Mouse (Mus musculus): ENCODE results near the gene Acp5. TPM values are rescaled to one million over a fixed set of nuclear protein-coding genes. Genes with fewer than 3 reads are reported as not detected.

The Acp5 gene
- polyA plus RNA-seq, 1 experiment from 2014 or later, result 135 TPM

DNA sequence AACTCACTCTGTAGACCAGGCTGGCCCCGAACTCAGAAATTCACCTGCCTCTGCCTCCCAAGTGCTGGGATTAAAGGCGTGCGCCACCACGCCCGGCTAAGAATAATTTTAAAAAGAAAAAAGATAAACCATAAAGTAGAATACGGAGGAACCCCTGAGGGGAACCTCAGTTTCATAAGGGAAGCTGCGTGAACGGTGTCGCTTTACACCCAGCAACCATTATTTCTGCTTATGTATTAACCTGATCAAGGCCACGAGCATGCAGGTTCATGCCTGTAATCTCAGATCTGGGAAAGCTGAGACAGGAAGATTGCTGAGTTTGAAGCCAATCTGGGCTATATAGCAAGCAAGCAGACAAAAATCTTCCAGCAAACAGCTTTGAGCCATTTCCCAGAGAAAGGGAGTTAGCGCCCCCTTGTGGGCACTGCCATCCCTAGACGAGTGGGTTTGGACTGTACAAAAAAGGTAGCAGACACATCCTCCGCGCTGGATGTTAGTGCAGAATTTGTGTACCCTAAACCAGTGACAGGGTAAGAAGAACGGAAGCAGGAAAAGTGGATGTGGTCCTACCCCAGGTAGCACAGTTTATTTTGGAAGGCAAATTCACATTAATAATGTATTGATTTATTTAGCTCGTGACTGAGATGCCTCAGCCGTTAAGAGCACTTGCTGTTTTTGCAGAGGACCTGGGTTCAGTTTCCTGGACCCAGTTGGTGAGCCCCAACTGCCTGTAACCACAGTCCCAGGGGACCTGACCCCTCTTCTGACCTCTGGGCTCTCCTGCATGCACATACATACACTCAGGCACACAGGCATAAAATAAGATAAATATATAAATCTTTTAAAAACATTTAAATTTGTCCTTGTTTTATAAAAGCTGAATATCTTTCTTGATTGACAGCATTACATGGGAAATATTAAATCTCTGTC is 7.9 kb upstream of the Acp5 start:
- DNase-seq (ENCODE audit: low spot score), result peak; percentile 91

DNA sequence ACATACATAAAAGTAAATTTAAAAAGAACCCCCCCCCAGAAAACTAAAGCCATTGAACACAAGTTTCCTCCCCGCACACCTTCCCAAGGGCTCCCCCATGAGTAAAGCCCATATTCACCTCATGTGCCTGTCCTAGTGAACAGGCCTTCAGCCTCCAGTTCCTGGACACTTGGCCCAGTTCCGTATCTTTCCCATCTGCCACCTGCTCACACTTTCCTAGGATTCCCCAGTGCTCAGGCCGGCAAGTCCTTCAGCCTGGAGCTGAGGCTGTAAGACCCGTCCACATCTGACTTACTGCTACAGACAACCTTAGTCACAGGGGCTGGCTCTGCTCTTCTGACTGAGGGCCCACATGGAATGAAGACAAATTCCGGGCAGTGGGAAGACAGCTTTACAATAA is 4.2 kb upstream of the Acp5 start:
- DNase-seq (ENCODE audit: low spot score), result no peak

DNA sequence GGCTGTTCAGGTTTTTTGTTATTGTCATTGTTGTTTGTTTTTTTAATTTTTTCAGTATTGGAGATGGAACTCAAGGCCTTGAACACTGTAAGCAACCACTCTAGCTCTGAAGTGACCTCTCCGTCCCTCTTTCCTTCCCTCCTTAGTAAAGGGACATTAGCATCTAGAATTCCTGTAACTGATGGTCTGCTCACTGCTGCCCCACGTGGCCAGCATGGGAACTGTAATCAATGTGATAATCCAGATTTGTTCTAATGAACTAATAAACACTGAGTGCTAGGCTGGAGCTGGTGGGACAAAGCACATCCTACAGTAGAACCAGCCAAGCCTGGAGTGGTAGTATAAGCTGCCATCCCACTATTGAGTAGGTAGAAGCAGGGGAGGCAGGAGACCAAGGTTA is 3.0 kb upstream of the Acp5 start:
- no peak for DNase-seq (ENCODE audit: low spot score)

DNA sequence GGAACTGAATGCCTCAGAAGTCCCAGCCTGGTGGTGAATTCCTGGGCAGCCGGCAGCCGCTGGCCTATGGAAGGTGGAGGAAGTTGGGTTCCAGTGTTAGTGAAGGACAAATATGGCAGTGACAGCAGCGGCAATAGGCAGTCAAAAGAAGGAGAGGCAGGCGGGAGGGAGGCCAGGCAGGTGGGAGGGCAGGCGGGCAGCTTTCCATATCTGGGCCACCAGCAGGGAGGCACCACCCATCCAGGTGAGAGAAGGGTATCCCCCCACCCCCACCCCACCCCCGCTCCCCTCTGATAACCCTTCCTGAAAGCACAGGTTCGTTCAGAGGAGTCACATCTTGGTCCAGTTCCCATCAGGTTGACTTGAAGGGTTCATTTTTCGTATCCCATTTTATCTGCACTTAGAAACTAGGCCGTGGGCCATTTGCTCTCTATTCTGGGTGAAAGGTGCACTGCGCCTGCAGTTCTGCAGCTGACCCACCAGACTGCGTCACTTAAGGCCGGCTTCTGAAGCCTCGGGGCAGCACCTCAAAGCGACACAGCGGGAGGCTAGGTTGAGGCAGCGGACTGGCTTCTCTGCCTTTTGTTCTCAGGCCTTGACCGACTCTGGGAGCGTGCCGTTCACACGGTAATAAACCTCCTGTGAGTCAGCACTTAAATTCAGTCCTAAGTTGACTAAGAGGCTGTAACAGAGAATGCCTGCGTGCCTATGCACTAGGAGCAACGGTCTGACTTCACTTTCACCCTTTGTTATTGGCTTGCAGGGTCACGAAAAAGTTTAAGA is 1.4 kb upstream of the Acp5 start:
- DNase-seq (ENCODE audit: low spot score), result no peak

DNA sequence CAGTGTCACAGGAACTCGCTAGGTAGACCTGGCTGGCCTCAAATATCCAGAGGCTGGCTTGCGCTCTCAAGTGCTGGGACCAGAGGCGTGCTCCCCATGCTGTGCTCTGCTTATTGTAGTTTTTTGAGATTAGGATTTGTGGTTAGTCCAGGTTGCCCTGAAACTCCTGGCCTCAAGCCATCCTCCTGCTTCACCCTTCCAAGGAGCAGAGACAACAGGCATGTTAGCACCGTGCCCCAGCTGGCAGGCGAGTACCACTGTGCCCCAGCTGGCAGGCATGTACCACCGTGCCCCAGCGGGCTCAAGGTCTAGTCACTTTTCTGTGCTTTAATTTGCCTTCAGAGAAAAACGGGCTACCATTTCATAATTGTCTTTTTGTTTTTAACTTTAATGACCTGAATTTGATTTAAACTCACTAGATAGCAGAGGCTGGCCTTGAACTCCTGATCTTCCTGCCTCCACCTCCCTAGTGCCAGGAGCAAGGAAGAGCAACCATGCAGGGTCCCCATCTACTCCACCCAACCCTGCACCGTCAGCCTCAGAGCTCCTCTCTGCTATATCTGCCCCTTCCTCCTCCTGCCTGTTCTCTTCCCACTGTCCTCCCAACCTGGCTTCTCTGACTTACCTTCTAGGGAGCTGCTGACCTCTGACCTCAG is 395 bp downstream of the Acp5 start:
- DNase-seq (ENCODE audit: low spot score), result peak; percentile 27

DNA sequence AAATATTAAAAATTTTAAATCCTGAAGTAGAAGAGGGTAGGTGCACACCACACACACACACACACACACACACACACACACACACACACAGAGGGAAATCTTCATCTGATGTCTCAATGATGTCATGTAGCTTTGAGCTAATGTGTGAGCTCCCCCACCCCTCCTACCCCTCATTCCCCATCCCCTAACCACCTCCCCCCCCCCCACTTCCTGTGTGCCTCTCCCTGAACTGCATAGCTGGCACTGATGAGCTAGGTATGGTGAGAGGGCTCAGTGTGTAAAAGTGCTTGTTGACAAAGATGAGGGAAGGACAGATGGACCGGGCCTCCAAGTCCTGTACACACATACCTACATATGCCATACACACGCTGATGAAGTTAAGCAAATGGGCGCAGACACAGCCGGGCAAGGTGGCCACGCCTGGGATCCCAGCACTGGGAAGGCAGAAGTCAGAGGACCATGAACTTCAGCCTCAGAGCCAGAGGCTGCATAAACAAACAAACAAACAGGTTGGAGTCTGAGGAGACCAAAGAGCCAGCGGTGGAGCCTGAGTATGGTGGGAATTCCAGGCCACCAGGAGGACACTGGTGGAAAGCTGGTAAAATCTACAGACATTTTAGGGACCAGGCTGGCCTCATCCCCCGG is 1.1 kb downstream of the Acp5 start:
- peak; percentile 72 for DNase-seq (ENCODE audit: low spot score)

DNA sequence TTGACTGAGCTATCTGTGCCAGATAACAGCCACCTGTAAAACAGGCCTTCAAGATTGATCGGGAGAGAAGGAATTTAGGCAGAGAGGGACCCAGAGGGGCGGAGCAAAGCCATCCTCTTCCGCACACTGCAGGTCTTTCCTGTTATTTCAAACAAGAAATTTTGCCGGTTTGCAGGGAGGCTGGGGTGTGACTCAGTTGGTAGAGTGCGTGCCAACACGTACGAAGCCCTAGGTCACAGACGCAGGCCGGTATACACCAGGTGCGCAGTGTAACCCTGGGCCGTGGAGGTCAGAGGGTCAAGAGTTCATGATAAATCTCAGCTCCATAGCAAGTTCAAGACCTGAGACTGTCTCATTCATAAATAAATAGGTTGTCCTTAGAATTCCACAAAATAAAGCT is 3.3 kb downstream of the Acp5 start:
- no peak for DNase-seq (ENCODE audit: low spot score)

DNA sequence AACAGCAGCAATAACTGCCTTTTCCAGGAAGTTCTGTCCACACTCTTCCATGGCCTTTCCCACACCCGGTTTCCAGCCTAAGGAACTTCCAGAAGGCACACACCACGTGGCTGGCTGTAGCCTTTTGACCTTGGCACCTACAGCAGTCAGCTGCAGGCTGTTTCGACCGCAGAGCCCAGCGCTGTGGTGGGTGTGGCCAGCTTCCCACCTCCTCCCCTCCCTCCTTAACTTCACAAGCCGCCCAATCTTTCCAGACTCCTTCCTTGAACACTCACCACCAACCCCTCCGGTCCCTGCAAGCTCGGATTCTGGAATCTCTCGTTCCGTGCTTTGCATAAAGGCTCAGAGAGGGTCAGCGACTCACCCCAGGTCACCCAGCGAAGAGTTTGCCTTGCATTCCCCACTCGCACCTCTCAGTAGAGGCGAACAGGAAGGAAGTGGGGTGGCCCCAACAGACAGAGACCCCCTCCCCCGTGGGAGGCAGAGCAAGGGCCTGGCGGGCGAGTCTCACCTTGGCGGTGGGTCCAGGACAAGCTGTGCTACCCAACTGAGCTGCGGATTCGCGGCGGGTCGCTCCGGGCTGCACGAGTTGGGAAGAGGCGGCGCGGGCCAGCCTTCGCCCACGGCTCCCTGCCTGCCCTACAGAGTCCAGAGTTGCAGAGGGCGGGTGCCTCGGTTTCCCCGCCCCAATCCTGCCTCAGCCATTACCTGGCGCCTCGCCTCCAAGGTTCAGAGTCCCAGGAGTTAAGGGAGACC is 4.1 kb downstream of the Acp5 start:
- DNase-seq (ENCODE audit: low spot score), result peak; percentile 75

DNA sequence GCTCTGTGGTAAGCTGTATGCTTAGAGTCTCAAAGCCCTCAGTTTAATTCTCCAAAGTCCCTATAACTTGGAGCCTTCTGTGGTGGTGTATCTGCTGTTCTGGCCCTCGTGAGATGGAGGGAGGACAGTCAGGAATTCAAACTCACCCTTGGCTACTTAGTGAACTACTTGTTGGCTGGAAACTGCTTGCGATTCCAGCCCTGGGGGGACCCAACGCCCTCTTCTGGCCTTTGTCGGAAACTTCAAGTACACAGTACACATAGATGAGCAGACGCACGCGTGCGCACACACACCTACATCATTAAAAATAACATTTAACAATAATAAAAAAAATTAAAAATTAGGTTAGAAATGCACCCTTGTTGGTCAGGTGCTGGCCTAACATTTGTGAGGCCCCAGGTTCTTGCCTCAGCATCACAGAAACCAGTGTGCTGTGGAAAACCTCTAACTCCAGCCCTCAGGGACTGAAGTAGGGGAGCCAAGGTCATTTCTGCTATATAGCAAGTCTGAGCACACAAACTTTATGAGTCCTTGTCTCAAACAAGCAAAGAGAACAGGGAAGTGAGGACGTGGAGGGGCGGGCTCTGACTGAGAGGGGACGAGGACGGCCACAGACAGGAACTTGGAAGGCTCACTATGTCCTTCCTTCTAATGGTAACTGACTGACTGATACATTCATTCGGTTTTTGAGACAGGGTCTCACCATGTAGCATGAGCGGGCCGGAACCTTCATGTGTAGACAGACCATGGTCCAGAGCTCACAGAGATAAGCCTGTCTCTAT is 10.1 kb downstream of the Acp5 start:
- DNase-seq (ENCODE audit: low spot score), result no peak

DNA sequence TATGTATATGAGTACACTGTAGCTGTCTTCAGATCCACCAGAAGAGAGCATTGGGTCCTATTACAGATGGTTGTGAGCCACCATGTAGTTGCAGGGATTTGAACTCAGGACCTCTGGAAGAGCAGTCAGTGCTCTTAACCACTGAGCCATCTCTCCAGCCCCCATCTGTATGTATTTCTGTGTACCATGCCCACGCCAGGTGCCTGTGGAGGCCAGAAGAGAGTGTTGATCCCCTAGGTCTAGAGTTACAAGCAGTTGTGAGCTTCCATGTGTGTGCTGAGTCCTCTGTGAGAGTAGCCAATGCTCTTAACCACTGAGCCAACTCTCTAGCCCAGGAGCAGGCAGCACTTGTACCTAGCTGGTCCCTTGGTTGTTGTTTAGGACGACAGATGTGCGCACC is 11.3 kb downstream of the Acp5 start:
- no peak for DNase-seq (ENCODE audit: low spot score)

DNA sequence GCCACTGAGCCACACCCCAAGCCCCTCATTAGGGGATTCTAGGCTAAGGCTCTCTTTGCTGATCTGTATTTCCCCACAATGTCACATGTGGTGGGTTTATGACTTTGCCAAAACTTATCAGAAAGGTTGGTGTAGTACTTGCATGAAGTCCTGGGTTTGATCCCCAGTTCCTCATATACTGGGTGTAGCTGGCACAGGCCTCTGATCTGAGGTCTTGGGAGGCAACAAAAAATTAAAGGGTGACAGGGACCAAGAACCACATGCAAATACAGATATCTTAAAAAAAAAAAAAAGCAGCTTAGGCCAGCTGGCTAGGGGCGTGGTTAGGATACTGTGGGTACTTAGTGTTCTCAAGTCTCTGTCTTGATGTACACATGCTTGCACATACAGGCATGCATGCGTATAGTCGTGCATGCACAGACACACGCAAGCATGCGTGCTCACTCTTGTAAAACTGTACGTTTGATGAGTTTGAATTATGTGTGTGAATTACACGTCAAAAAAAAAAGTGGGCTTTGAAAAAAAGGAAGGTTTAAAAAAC is 12.4 kb downstream of the Acp5 start:
- DNase-seq (ENCODE audit: low spot score), result no peak

DNA sequence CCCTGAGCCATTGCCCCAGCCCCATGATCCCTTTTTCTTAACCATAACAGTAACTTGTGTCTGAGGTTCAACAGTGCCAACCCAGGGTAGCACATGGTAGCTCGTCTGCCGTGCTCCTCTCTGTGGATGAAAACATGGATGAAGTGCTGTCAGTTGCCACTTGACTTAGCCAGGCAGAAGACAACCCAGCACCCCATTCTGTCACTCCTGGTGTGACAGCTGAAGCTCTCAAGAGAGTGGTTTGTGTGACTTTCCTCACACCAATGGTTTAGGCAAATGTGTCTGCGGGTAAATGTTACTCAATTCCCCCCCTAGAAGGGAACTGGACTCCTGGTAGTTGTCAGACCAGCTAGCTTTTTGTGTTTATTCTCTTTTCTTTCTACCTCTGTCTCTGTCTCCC is 13.5 kb downstream of the Acp5 start:
- DNase-seq (ENCODE audit: low spot score), result no peak

DNA sequence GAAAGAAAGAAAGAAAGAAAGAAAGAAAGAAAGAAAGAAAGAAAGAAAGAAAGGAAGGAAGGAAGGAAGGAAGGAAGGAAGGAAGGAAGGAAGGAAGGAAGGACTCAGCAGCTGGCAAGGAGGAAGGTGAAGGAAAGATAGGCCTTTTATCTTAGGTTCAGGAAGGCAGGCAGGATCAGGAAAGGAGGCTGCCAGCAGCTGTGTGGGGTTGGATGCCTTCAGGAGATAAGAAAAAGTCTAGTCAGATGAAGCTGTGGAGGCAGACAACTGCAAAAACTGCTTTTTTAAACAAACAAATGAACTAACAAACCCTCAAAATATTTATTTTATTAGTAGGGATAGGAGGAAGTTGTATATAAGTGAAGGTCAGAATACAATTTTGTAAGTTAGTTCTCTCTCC is 14.0 kb downstream of the Acp5 start:
- no peak for DNase-seq (ENCODE audit: low spot score)

DNA sequence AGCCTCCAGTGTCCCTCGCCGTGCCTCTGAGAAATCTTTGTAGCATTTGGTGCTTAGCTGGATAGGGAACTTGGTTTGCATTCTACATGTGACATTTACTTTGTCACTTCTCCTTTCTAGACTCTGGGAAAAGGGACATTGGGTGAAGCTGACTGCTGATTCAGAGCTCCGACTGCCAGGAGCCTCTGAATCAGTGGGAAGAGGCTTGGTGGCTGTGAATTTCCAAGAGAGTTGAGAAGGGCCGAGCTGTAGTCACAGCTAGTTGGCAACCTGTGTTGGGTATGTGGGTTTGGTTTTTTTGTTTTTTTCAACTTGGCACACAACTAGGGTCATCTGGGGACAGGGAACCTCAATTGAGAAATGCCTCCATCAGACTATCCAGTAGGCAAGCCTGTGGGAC is 16.0 kb downstream of the Acp5 start:
- no peak for DNase-seq (ENCODE audit: low spot score)

DNA sequence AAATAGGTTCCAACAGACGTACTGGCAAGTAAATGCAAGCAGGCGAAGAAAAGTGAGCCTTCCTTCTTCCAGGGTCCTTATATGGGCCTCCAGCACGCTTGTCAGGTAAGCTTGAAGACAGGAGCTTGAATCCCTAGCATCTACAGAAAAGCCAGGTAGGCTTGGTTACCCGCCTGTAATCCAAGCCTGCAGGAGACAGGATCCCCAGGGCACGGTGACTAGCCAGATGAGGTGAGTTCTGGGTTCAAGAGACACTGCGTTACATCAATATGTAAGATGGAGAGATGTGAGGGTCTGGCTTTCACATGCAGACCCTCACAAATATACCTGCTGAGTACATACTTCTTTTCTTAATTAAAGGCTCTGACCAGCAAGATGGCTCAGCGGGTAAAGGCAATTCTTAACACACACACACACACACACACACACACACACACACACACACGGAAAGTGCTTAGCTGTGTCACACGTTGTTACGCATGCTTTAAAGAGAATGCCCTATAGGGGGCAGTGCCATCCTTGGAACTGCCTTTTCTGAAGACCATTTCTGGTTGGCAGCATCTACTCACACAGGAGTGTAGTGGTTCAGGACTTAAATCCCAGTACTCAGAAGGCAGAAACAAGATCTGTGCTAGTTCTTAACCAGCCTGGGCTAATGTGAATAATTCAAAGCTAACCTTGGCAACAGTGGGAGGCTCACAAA is 17.6 kb downstream of the Acp5 start:
- peak; percentile 89 for DNase-seq (ENCODE audit: low spot score)

DNA sequence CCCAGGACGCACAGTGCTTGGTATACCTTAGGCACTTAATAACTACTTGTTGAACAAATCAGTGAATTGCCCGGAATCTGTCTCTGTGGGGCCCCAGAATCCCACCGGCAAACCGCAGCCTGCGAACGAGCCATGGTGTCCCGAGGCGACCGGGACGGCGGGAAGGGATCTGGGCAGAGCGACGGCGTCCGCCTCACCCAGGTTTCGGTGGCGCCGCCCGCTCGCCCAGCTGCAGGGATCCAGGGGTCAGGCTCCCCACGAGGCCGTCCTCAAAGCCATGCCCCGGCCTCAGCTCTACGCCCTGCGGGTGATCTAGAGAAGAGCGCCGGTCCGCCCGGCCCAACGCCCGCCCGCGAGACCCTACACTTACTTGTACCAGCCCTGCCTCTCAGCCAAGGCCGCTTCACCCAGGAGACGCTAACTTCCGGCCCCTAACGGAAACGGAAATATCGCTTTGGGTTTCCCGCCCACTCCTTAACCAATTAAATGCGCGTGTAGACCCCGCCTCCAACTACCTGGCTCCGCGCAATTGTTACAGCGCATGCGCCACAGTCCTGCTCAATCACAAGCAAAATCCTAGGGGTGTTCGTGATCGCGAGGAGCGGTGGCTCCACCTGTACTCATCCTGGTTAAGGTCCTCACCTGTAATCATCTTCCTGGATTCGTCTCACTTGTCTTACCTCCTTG is 18.6 kb downstream of the Acp5 start, which contains the start of gene Elof1:
Elof1 (minus strand) TSS at position 433 of the 687 bp plus-strand sequence.
- DNase-seq (ENCODE audit: low spot score), result peak; percentile 98

DNA sequence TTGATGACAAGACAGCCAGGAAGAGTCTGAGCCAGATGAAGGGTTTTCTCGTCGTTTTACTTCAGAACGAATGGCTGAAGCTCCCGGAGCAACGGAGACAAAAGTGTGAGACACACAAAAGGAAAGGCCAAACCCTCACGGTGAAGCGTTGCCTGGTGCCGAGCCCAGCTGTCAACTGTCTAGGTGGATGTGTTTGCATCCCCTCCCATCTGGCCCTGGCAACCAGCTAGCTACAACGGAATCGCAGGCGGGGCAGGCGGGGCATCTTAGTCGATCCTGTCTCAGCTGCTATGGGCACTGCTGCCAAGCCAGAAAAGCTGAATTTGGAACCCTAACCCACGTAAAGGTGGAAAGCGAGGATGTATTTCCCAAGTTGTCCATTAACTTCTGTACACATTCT is 19.4 kb downstream of the Acp5 start:
- peak; percentile 43 for DNase-seq (ENCODE audit: low spot score)

DNA sequence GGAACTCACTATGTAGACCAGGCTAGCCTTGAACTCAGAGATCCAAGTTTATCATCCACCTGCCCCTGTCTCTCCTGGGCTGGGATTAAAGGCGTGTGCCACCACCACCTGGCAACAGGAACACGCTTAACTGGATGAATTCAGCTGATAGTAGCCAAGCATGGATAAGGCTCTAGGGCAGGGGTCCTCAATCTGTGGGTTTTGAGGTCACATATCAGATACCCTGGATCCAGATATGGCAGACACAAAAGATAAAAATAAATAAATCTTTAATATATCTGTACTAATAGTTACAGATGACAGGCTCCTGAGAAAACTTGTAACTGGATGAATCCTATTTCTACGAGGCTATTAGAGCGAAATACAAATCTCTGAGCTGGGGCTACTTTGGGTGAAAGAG is 19.9 kb downstream of the Acp5 start:
- no peak for DNase-seq (ENCODE audit: low spot score)

Measured in thymus, postnatal 0 days (tissue).